Mouse (Mus musculus): ENCODE data around the gene Sp7.
A peak's percentile ranks its signal among the peaks of the same experiment; 100 is the strongest.

Gene Sp7

GRCm38 (mm10) chr15:102386640-102387039 is 19.7 kb upstream of the Sp7 start:
- no peak for DNase-seq

GRCm38 (mm10) chr15:102383671-102384070 is 16.7 kb upstream of the Sp7 start:
- DNase-seq: no peak

- DNase-seq: peak; percentile 74 to 87
Observed at GRCm38 (mm10) chr15:102381575-102381974, 14.6 kb upstream of the Sp7 start.

GRCm38 (mm10) chr15:102377810-102378262 is 10.9 kb upstream of the Sp7 start:
- DNase-seq: peak; percentile 70 to 73

- DNase-seq: peak; percentile 86 to 94
Observed at GRCm38 (mm10) chr15:102377163-102377543, 10.2 kb upstream of the Sp7 start.

- DNase-seq: peak in 1 of 2 experiments; percentile 25
Observed at GRCm38 (mm10) chr15:102376453-102377162, 9.6 kb upstream of the Sp7 start.

- no peak for DNase-seq
Observed at GRCm38 (mm10) chr15:102370727-102371126, 3.7 kb upstream of the Sp7 start.

GRCm38 (mm10) chr15:102369972-102370371 is 3.0 kb upstream of the Sp7 start:
- no peak for DNase-seq

GRCm38 (mm10) chr15:102366238-102366637 is 744 bp downstream of the Sp7 start:
- no peak for DNase-seq

GRCm38 (mm10) chr15:102364678-102365077 is 2.3 kb downstream of the Sp7 start:
- no peak for DNase-seq

- no peak for DNase-seq
Observed at GRCm38 (mm10) chr15:102362648-102363047, 4.3 kb downstream of the Sp7 start.

- no peak for DNase-seq
Observed at GRCm38 (mm10) chr15:102358834-102359233, 8.1 kb downstream of the Sp7 start.

- DNase-seq: no peak
Observed at GRCm38 (mm10) chr15:102358126-102358525, 8.9 kb downstream of the Sp7 start.

GRCm38 (mm10) chr15:102356501-102357325 is 10.3 kb downstream of the Sp7 start:
- no peak for DNase-seq

- DNase-seq: peak; percentile 57 to 63
Observed at GRCm38 (mm10) chr15:102355871-102356441, 11.0 kb downstream of the Sp7 start.

- peak; percentile 14 to 50 for DNase-seq
Observed at GRCm38 (mm10) chr15:102355134-102355870, 11.7 kb downstream of the Sp7 start.

GRCm38 (mm10) chr15:102353986-102354385 is 13.0 kb downstream of the Sp7 start:
- no peak for DNase-seq

- DNase-seq: peak in 1 of 2 experiments; percentile 27
Observed at GRCm38 (mm10) chr15:102352177-102352576, 14.8 kb downstream of the Sp7 start.

GRCm38 (mm10) chr15:102350942-102351291 is 16.1 kb downstream of the Sp7 start:
- no peak for DNase-seq

GRCm38 (mm10) chr15:102350138-102350941 is 16.6 kb downstream of the Sp7 start, which contains the start of gene Aaas:
Gene Aaas (minus strand): TSS chr15:102350771.
- peak; percentile 92 to 96 for DNase-seq

- no peak for DNase-seq
Observed at GRCm38 (mm10) chr15:102346444-102346843, 20.5 kb downstream of the Sp7 start.

GRCm38 (mm10) chr15:102344490-102344889 is 22.5 kb downstream of the Sp7 start:
- DNase-seq: no peak
